Mouse (Mus musculus) frontal cortex, adult 2 months (tissue): ENCODE data around the gene Mpg. TPM values are rescaled to one million over a fixed set of nuclear protein-coding genes. Genes with fewer than 3 reads are reported as not detected.

ENCODE experiments used
- polyA plus RNA-seq: library from polyadenylated mRNA; depleted of rRNA; stranded (reverse); fragments of >200 nt; gene quantifications from 2 replicates; pipeline ENCODE4 v1.2.3, GENCODE M21; 2012; rRNA removed

Gene Mpg
- polyA plus RNA-seq, 1 experiment = 17.0 TPM

Other genes with a start within 250 kb of the Mpg start
- 595 and 624 TPM in 2 replicates for gene Nsg2, start 226.0 kb upstream of the Mpg start, polyA plus RNA-seq
- not detected in 2 replicates for gene Il9r, start 26.2 kb upstream of the Mpg start, polyA plus RNA-seq
- 47.4 and 54.0 TPM in 2 replicates for gene Snrnp25, start 21.1 kb upstream of the Mpg start, polyA plus RNA-seq
- gene Rhbdf1, start 4.2 kb upstream of the Mpg start, polyA plus RNA-seq = 23.6 and 26.7 TPM in 2 replicates
- gene Nprl3, start 41.2 kb downstream of the Mpg start, polyA plus RNA-seq = 75.7 and 85.2 TPM in 2 replicates
- gene Hba-x, start 49.9 kb downstream of the Mpg start, polyA plus RNA-seq = 5.3 and 14.7 TPM in 2 replicates
- 138 and 217 TPM in 2 replicates for gene Hba-a1, start 57.0 kb downstream of the Mpg start, polyA plus RNA-seq
- gene Hbq1b, start 60.5 kb downstream of the Mpg start, polyA plus RNA-seq = 0.50 and 0.71 TPM in 2 replicates
- gene Hba-a2, start 70.0 kb downstream of the Mpg start, polyA plus RNA-seq = 443 and 591 TPM in 2 replicates
- gene Hbq1a, start 73.6 kb downstream of the Mpg start, polyA plus RNA-seq = 1.3 and 1.8 TPM in 2 replicates
- 11.8 and 12.5 TPM in 2 replicates for gene Sh3pxd2b, start 121.3 kb downstream of the Mpg start, polyA plus RNA-seq
- 24.0 and 25.4 TPM in 2 replicates for gene Ubtd2, start 228.9 kb downstream of the Mpg start, polyA plus RNA-seq